Mouse (Mus musculus): ENCODE data around the gene Adamtsl5.

GRCm38 (mm10) chr10:80294311-80294710, 53.9 kb downstream of the Adamtsl5 start:
- TF ChIP-seq POLR2A (IDR thresholded peaks at IDR 0.05; ENCODE audit: insufficient read depth, low read depth, low read length), result no peak
- TF ChIP-seq CTCF (IDR thresholded peaks at IDR 0.05), result no peak
- TF ChIP-seq EP300 (IDR thresholded peaks at IDR 0.05; ENCODE audit: insufficient read depth, low read depth, low read length), result no peak
